Mouse (Mus musculus): Measurements from ENCODE around the gene Pxdc1. TPM values are rescaled to one million over a fixed set of nuclear protein-coding genes. Genes with fewer than 3 reads are reported as not detected.

The Pxdc1 gene
- total RNA-seq, 2 experiments from 2014 or later, result 7.3 to 14.3 TPM

Other genes with a start within 250 kb of the Pxdc1 start
- not detected for gene Fam50b, start 81.4 kb upstream of the Pxdc1 start, total RNA-seq (2021)
- gene Prpf4b, start 221.8 kb upstream of the Pxdc1 start, total RNA-seq (2021), result 10 to 100 TPM; 26.9 to 45.8 TPM

Data from gastrocnemius, postnatal 10 days (tissue).